Mouse (Mus musculus) lung, postnatal 0 days (tissue): ENCODE measurements around the gene Ppil1.

Source experiments
- CTCF ChIP-seq: IDR thresholded peaks from 2 replicates; pipeline ENCODE4 v1.5.1; 2016; ENCODE audit warnings: antibody characterized with exemption, mild to moderate bottlenecking
- EP300 ChIP-seq: IDR thresholded peaks from 2 replicates; pipeline ENCODE4 v1.6.1; 2016; ENCODE audit warnings: antibody characterized with exemption, mild to moderate bottlenecking, control low read depth

DNA sequence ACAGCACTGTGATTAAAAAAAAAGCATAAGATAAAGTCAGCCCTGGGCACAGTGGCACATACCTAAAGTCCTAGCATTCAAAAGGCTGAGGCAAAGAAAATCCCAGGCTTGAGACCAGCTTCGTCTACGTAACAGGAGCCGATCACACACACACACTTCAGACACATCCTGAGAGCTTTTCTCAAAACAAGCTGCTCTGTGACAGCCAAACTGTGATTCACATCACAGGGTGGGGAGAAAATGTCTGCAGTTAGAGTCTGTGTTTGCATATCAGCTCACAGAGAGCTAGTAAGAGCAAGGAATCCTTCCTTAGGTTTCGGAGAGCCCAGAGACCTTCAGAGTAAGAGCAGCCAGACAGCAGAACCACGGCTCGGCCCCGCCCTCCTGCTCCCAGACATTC lies 36.9 kb upstream of the Ppil1 start:
- TF ChIP-seq EP300: no peak
- no peak for TF ChIP-seq CTCF
